Mouse (Mus musculus): Measurements from ENCODE around the gene Tial1.

- TF ChIP-seq POLR2A (IDR thresholded peaks at IDR 0.05; ENCODE audit: extremely low read depth, insufficient read depth, low read length) (no peak), CTCF (IDR thresholded peaks at IDR 0.05; ENCODE audit: low read depth, low read length) (peak; percentile 49)
Observed at GRCm38 (mm10) chr7:128433213-128433612, 28.3 kb downstream of the Tial1 start.

All from liver, adult 2 months (tissue).